In the genomic region with DNA sequence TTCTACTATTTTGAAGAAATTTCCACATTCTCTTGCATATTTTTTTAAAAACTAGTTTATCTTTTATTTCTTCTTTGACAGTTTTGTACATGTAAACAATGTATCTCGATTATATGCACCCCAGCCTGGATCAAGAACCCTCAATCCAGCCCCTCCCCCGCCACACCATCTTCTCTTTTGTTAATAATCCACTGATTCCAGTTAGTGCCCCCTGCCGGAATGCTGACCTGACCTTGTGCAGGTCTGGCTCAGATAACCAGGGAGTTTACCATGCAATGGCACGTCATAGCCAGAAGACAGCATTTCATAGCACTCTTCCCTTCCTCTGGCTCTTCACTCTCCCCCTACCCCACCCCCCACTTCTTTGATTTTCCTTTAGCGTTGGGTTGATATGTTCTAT, we compare ENCODE assay signal across 8 mouse cellular contexts. TPM values are rescaled to one million over a fixed set of nuclear protein-coding genes. Genes with fewer than 3 reads are reported as not detected.
DNase-seq lines count a peak whose midpoint lies in the region; ATAC-seq and TF ChIP-seq lines count a peak whose summit lies in the region.

No protein-coding gene starts in this region.

- H3K4me2 ChIP-seq in intestine, embryonic 14.5 days (ENCODE audit: low read length), result peak overlapping the region; percentile 70
- peak overlapping the region; percentile 57 for H3K4me2 ChIP-seq in liver, embryonic 14.5 days (ENCODE audit: low read depth)

- H3K4me1 ChIP-seq in intestine, embryonic 14.5 days (replicated peaks; ENCODE audit: control insufficient read depth, insufficient read depth, low read length), result no peaks in the 10 kb centered on the region; the same call in 1 of the 2 replicates
- H3K4me1 ChIP-seq in liver, embryonic 14.5 days (replicated peaks; ENCODE audit: control insufficient read depth in 2 of 2, insufficient read depth in 2 of 2, low read length in 1 of 2), result 0 out of 4 replicates have a peak, but pooled peaks cover 0 to 2% of the 10 kb centered on the region in 2 experiments

- no peaks in the 10 kb centered on the region for H3K36me3 ChIP-seq in intestine, embryonic 14.5 days (ENCODE audit: control insufficient read depth, insufficient read depth, low read length)
- no peaks in the 10 kb centered on the region for H3K36me3 ChIP-seq in liver, embryonic 14.5 days (replicated peaks; ENCODE audit: control insufficient read depth, insufficient read depth, low read depth)

- H3K27me3 ChIP-seq in intestine, embryonic 14.5 days (replicated peaks; ENCODE audit: control insufficient read depth, insufficient read depth, low read length), result no peaks in the 10 kb centered on the region
- no peaks in the 10 kb centered on the region for H3K27me3 ChIP-seq in liver, embryonic 14.5 days (ENCODE audit: control insufficient read depth, insufficient read depth, low read length)

- ATAC-seq in intestine, embryonic 14.5 days (replicated peaks; ENCODE audit: low FRiP score, low TSS enrichment, low read depth), result peak; percentile 74
- no peak for ATAC-seq in liver, embryonic 14.5 days (ENCODE audit: insufficient read depth)

- H3K9me3 ChIP-seq in intestine, embryonic 14.5 days (ENCODE audit: control insufficient read depth, low read length), result no peaks in the 10 kb centered on the region
- no peaks in the 10 kb centered on the region for H3K9me3 ChIP-seq in liver, embryonic 14.5 days (ENCODE audit: control insufficient read depth, low read length)

- peak; percentile 31; the same call in 1 of the 2 replicates for TF ChIP-seq CTCF in liver, embryonic 14.5 days (IDR thresholded peaks at IDR 0.05; ENCODE audit: low read depth)

- 25% methylated on average over 5 of the region's 5 CpGs for whole genome bisulfite sequencing in intestine, embryonic 14.5 days
- 27% methylated on average over 5 of the region's 5 CpGs for WGBS in liver, embryonic 14.5 days (ENCODE audit: insufficient replicate concordance)

- no peak overlapping the region for H3K27ac ChIP-seq in intestine, embryonic 14.5 days (ENCODE audit: low read depth)
- no peak overlapping the region for H3K27ac ChIP-seq in liver, embryonic 14.5 days

- TF ChIP-seq EP300 in liver, embryonic 14.5 days (IDR thresholded peaks at IDR 0.05; ENCODE audit: low read depth), result no peak

- peak overlapping the region; percentile 52 for H3K4me3 ChIP-seq in intestine, embryonic 14.5 days (ENCODE audit: low read depth, low read length)
- H3K4me3 ChIP-seq in liver, embryonic 14.5 days (ENCODE audit: insufficient read depth in 1 of 2, low read depth in 2 of 2, low read length in 2 of 2), result no peak overlapping the region; a peak in 1 of 4 replicates

- H3K9ac ChIP-seq in intestine, embryonic 14.5 days (ENCODE audit: low read length), result no peak overlapping the region
- H3K9ac ChIP-seq in liver, embryonic 14.5 days (replicated peaks), result no peak overlapping the region

- peak; percentile 31 to 33 for DNase-seq in cerebellum, postnatal 10 days
- no peak for DNase-seq in cerebellum, adult 8-10 months
- peak; percentile 51 for DNase-seq in embryo, embryonic 10 days (ENCODE audit: low spot score)
- peak; percentile 61 for DNase-seq in intestine, embryonic 14.5 days (ENCODE audit: low spot score)
- DNase-seq in liver, embryonic 14.5 days (ENCODE audit: low read depth in 3 of 3, low spot score in 3 of 3), result no peak
- peak; percentile 61 for DNase-seq in retina, postnatal 1 day
- DNase-seq in layer of hippocampus, adult 9-11 months, result no peak
- no peak for DNase-seq in gastrocnemius, adult 8-10 months (ENCODE audit: low spot score in 2 of 2)

RNA-seq across cellular contexts. Expression of a gene that starts 0.6 kb away (rescaled TPM):
- polyA plus RNA-seq in intestine, embryonic 14.5 days (2014; fragmentation: Nextera tagmentation; extraction: Ambion mirVana), result 0.18 TPM in 1 of 2 replicates, not detected in the other
- polyA plus RNA-seq in liver, embryonic 14.5 days (2012; rRNA removed), result 0.03 TPM in 1 of 2 replicates, not detected in the other
- polyA plus RNA-seq in liver, embryonic 14.5 days (2014; fragmentation: Nextera tagmentation; extraction: Ambion mirVana), result 0.05 TPM in 1 of 2 replicates, not detected in the other
- not detected for total RNA-seq in gastrocnemius, adult 8-10 months (2022)

RNA-seq across cellular contexts. Expression of a gene that starts 9.1 kb away (rescaled TPM):
- polyA plus RNA-seq in intestine, embryonic 14.5 days (2014; fragmentation: Nextera tagmentation; extraction: Ambion mirVana), result 1.3 and 1.4 TPM in 2 replicates
- polyA plus RNA-seq in liver, embryonic 14.5 days (2012; rRNA removed), result 0.03 TPM in 1 of 2 replicates, not detected in the other
- not detected in 2 replicates for polyA plus RNA-seq in liver, embryonic 14.5 days (2014; fragmentation: Nextera tagmentation; extraction: Ambion mirVana)
- total RNA-seq in gastrocnemius, adult 8-10 months (2022), result 1 to 10 TPM; 1.5 to 3.3 (median 2.6) TPM

Comparison
In these comparisons a context has a peak if more than half of its experiments do, and no peak if none do; other contexts are left out.
1. DNase-seq: peak in cerebellum, postnatal 10 days (2 of 2), embryo, embryonic 10 days (single experiment), intestine, embryonic 14.5 days (single experiment) and retina, postnatal 1 day (single experiment); none in cerebellum, adult 8-10 months (single experiment), liver, embryonic 14.5 days (0 of 3), layer of hippocampus, adult 9-11 months (single experiment) and gastrocnemius, adult 8-10 months (0 of 2).